Mouse (Mus musculus): ENCODE results near the gene Nup153. TPM values are rescaled to one million over a fixed set of nuclear protein-coding genes. Genes with fewer than 3 reads are reported as not detected.

The Nup153 gene
- total and polyA plus RNA-seq, 3 experiments: 24.5 to 37.7 (median 35.5) TPM

DNA sequence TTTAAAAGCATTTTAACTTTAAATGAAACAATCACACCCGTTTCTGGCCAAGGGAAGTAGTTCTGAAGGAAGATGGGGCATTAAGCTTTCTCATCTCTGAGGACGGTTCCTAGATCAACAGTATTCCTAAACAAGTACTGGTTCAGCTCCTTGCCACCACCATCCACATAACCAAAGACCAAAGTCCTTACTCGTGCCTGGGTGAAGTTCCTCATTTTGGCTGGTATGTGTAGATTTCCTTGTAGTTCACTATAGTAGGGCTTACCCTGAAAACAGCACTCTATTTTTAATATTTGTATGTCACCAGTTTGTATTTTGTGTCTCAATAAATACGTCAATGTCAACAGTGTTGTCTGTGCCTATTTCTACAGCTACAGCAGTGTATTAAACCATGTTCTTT is 50.0 kb downstream of the Nup153 start:
- no peak for DNase-seq
- no peak overlapping the region for H3K9ac ChIP-seq (ENCODE audit: low read depth, low read length)
- TF ChIP-seq CTCF (IDR thresholded peaks at IDR 0.05) (no peak), POLR2A (IDR thresholded peaks at IDR 0.05; ENCODE audit: insufficient read depth, low read depth, low read length) (no peak), EP300 (IDR thresholded peaks at IDR 0.05; ENCODE audit: insufficient read depth, low read depth, low read length) (no peak)
- intact Hi-C loops (cut with DNase I): no loop called here
- peaks cover 2% of the 10 kb centered on the region; the same call in 1 of the 2 replicates for H3K4me1 ChIP-seq (ENCODE audit: control insufficient read depth, insufficient read depth, low read length)
- 80% methylated on average over 4 of the region's 4 CpGs for WGBS
- no peak overlapping the region for H3K27ac ChIP-seq
- H3K4me3 ChIP-seq: no peak overlapping the region
- H3K27me3 ChIP-seq (ENCODE audit: control insufficient read depth, insufficient read depth, low read length): no peaks in the 10 kb centered on the region
- H3K36me3 ChIP-seq (ENCODE audit: control insufficient read depth, insufficient read depth, low read length): peaks cover 17% of the 10 kb centered on the region
- no peaks in the 10 kb centered on the region for H3K79me2 ChIP-seq (replicated peaks; ENCODE audit: control insufficient read depth, insufficient read depth, low read length)

- H3K27ac ChIP-seq: no peak overlapping the region
- no peak for DNase-seq
- peaks cover 5% of the 10 kb centered on the region for H3K4me1 ChIP-seq (ENCODE audit: control insufficient read depth, insufficient read depth, low read length)
- no peaks in the 10 kb centered on the region for H3K79me2 ChIP-seq (replicated peaks; ENCODE audit: control insufficient read depth, insufficient read depth, low read length)
- no peak overlapping the region for H3K4me3 ChIP-seq
- TF ChIP-seq EP300 (IDR thresholded peaks at IDR 0.05; ENCODE audit: insufficient read depth, low read depth, low read length) (no peak), CTCF (IDR thresholded peaks at IDR 0.05) (no peak), POLR2A (IDR thresholded peaks at IDR 0.05; ENCODE audit: insufficient read depth, low read depth, low read length) (no peak)
- H3K27me3 ChIP-seq (ENCODE audit: control insufficient read depth, insufficient read depth, low read length): no peaks in the 10 kb centered on the region
- H3K9ac ChIP-seq (ENCODE audit: low read depth, low read length): no peak overlapping the region
- intact Hi-C loops (cut with DNase I): loop anchor here (5.0 kb wide), 1 partner anchor 53 kb away; the partner anchor contains the start of gene Nup153
- WGBS: 41% methylated on average over 2 of the region's 2 CpGs
- peaks cover 17% of the 10 kb centered on the region for H3K36me3 ChIP-seq (ENCODE audit: control insufficient read depth, insufficient read depth, low read length)
Measured at GRCm38 (mm10) chr13:46674601-46675000, 53.1 kb downstream of the Nup153 start.

GRCm38 (mm10) chr13:46670514-46670913 is 57.2 kb downstream of the Nup153 start:
- DNase-seq: no peak
- Histone ChIP-seq H3K79me2 (replicated peaks; ENCODE audit: control insufficient read depth, insufficient read depth, low read length) (no peaks in the 10 kb centered on the region), H3K4me3 (peak overlapping the region; percentile 74), H3K36me3 (ENCODE audit: control insufficient read depth, insufficient read depth, low read length) (peaks cover 14% of the 10 kb centered on the region), H3K27ac (no peak overlapping the region), H3K4me1 (ENCODE audit: control insufficient read depth, insufficient read depth, low read length) (peaks cover 5% of the 10 kb centered on the region), H3K27me3 (ENCODE audit: control insufficient read depth, insufficient read depth, low read length) (no peaks in the 10 kb centered on the region), H3K9ac (ENCODE audit: low read depth, low read length) (0 out of 2 replicates have a peak overlapping the region, but pooled peaks have one; percentile 9)
- intact Hi-C loops (cut with DNase I): loop anchor here (5.0 kb wide), 1 partner anchor 57 kb away; the partner anchor contains the start of gene Nup153
- WGBS: 29% methylated on average over 9 of the region's 9 CpGs
- TF ChIP-seq CTCF (IDR thresholded peaks at IDR 0.05): no peak
- TF ChIP-seq POLR2A (IDR thresholded peaks at IDR 0.05; ENCODE audit: insufficient read depth, low read depth, low read length): no peak
- TF ChIP-seq EP300 (IDR thresholded peaks at IDR 0.05; ENCODE audit: insufficient read depth, low read depth, low read length): no peak

GRCm38 (mm10) chr13:46669620-46670271 is 58.0 kb downstream of the Nup153 start:
- Histone ChIP-seq H3K4me3 (peak overlapping the region; percentile 74), H3K36me3 (ENCODE audit: control insufficient read depth, insufficient read depth, low read length) (peaks cover 7% of the 10 kb centered on the region), H3K27ac (peak overlapping the region; percentile 87), H3K27me3 (ENCODE audit: control insufficient read depth, insufficient read depth, low read length) (no peaks in the 10 kb centered on the region), H3K79me2 (replicated peaks; ENCODE audit: control insufficient read depth, insufficient read depth, low read length) (no peaks in the 10 kb centered on the region), H3K4me1 (ENCODE audit: control insufficient read depth, insufficient read depth, low read length) (peaks cover 5% of the 10 kb centered on the region), H3K9ac (ENCODE audit: low read depth, low read length) (peak overlapping the region; percentile 99)
- TF ChIP-seq CTCF (IDR thresholded peaks at IDR 0.05): peak; percentile 4; the same call in 1 of the 2 replicates
- TF ChIP-seq EP300 (IDR thresholded peaks at IDR 0.05; ENCODE audit: insufficient read depth, low read depth, low read length): no peak
- TF ChIP-seq POLR2A (IDR thresholded peaks at IDR 0.05; ENCODE audit: insufficient read depth, low read depth, low read length): no peak
- WGBS: under 1% methylated on average over 81 of the region's 96 CpGs
- intact Hi-C loops (cut with DNase I): loop anchor here (5.0 kb wide), 1 partner anchor 58 kb away; the partner anchor contains the start of gene Nup153
- peak in 1 of 2 experiments; percentile 37 for DNase-seq

DNA sequence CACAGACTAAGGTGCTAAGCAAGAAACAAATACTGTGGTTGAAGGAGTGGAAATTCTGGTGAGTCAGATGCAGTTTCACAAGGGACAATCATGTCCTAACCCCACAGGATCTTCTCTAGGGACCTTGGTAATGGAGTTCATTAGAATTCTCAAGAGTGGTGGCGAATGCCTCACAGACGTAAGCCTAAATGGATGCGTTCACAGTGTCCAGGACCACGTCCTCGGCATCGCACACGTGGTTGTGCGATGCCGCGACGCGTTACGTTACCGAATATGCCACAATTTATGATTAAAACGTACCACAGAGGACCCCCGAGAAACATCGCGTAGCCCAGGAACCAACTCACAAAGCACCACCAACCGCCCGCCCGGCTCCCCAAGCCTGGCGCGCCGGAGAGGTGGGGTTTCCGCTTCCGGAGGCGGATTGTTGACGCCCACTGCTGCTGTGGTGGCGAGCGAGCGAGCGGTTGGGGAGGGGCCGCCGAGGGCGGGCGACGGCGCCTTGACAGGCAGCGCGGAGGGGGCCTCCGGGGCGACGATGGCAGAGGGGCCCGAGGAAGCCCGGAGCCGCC is 58.6 kb downstream of the Nup153 start, which contains the start of gene Fam8a1:
TSS of gene Fam8a1 (plus strand) at position 475 of the 572 bp plus-strand sequence.
- TF ChIP-seq POLR2A (IDR thresholded peaks at IDR 0.05; ENCODE audit: insufficient read depth, low read depth, low read length) (no peak; the same call in none of the 2 replicates), EP300 (IDR thresholded peaks at IDR 0.05; ENCODE audit: insufficient read depth, low read depth, low read length) (0 out of 2 replicates have a peak, but pooled peaks have one; percentile 22)
- peak within 1 kb of the TSS; percentile 74 for H3K4me3 ChIP-seq
- no peaks in the 10 kb centered on the region for H3K27me3 ChIP-seq (ENCODE audit: control insufficient read depth, insufficient read depth, low read length)
- intact Hi-C loops (cut with DNase I): no loop called here
- H3K9ac ChIP-seq (ENCODE audit: low read depth, low read length): peak within 1 kb of the TSS; percentile 99
- peak; percentile 92 to 97 for DNase-seq
- peak within 1 kb of the TSS; percentile 87 for H3K27ac ChIP-seq
- no peaks in the 10 kb centered on the region for H3K79me2 ChIP-seq (replicated peaks; ENCODE audit: control insufficient read depth, insufficient read depth, low read length)
- peaks cover 2% of the 10 kb centered on the region for H3K36me3 ChIP-seq (ENCODE audit: control insufficient read depth, insufficient read depth, low read length)
- under 1% methylated on average over 46 of the region's 46 CpGs for WGBS
- peaks cover 3% of the 10 kb centered on the region for H3K4me1 ChIP-seq (ENCODE audit: control insufficient read depth, insufficient read depth, low read length)

Measured in heart, adult 2 months (tissue).